Mouse (Mus musculus) cortical plate, adult 2 months (tissue): ENCODE data around the gene Mmp20.

ENCODE experiments used
- CTCF ChIP-seq: fragments of 200-500 bp; IDR thresholded peaks from 2 replicates; pipeline ENCODE4 v1.5.1; 2011; ENCODE audit warnings: mild to moderate bottlenecking, control low read depth, low read length; ENCODE audit not compliant: insufficient read depth; ENCODE audit errors: extremely low read depth
- POLR2A ChIP-seq: fragments of 200-500 bp; IDR thresholded peaks from 2 replicates; pipeline ENCODE4 v1.6.1; 2011; ENCODE audit warnings: mild to moderate bottlenecking, low read length, control low read depth; ENCODE audit not compliant: insufficient read depth; ENCODE audit errors: extremely low read depth

- no peak for TF ChIP-seq CTCF
- TF ChIP-seq POLR2A, result no peak
These were observed 83.2 kb downstream of the Mmp20 start for GRCm38 (mm10) chr9:7711196-7711595.
